Mouse (Mus musculus): ENCODE measurements around the gene Mybpc2.

The Mybpc2 gene

DNA sequence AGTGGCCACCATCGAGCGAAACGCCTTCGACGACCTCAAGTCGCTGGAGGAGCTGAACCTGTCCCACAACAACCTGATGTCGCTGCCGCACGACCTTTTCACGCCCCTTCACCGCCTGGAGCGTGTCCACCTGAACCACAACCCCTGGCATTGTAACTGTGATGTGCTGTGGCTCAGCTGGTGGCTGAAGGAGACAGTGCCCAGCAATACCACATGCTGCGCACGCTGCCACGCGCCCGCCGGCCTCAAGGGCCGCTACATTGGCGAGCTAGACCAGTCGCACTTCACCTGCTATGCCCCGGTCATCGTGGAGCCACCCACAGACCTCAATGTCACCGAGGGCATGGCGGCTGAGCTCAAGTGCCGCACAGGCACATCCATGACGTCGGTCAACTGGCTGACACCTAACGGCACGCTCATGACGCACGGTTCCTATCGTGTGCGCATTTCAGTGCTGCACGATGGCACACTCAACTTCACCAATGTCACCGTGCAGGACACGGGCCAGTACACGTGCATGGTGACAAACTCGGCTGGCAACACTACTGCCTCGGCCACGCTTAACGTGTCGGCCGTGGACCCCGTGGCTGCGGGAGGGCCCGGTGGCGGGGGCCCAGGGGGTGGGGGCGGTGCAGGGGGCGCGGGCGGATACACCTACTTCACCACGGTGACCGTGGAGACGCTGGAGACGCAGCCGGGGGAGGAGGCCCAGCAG, 62.8 kb downstream of the Mybpc2 start:
- no peak for DNase-seq

DNA sequence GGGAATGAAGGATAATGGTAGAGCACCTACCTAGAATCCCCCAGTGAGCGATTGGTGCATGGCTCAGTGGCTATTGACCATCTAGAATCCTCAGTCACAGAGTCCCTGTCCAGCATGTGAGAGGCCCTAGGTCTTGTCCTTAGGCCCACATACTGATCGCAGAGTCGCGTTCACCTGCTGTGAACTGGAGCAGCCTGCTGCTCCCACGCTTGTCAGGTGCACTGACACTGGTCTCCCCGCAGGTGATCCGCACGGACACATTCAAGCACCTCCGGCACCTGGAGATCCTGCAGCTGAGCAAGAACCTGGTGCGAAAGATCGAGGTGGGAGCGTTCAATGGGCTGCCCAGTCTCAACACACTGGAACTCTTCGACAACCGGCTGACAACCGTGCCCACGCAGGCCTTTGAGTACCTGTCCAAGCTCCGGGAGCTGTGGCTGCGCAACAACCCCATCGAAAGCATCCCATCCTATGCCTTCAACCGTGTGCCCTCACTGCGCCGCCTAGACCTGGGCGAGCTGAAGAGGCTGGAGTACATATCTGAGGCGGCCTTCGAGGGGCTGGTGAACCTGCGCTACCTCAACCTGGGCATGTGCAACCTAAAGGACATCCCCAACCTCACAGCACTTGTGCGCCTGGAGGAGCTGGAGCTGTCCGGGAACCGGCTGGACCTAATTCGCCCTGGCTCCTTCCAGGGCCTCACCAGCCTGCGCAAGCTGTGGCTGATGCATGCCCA, 63.5 kb downstream of the Mybpc2 start:
- no peak for DNase-seq

DNA sequence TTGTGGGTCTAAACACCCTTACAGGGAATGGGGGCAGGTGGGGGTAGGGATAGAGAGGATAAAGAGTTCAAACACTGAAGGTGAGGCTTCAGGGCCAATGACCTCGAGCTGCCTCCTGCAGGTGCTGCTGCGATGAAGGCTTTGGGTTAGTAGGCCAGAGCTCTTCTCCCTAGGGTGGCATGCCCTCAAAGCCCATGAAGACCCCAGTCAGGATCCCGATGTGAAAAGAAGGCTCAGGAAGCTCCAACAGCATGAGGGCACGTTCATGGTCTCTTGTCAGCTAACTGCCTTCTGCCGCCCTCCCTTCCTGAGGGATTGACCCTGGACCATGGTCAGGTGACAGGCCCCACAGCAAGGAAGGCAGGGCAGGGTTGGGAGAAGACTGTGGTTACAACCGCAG, 64.4 kb downstream of the Mybpc2 start:
- DNase-seq: no peak

DNA sequence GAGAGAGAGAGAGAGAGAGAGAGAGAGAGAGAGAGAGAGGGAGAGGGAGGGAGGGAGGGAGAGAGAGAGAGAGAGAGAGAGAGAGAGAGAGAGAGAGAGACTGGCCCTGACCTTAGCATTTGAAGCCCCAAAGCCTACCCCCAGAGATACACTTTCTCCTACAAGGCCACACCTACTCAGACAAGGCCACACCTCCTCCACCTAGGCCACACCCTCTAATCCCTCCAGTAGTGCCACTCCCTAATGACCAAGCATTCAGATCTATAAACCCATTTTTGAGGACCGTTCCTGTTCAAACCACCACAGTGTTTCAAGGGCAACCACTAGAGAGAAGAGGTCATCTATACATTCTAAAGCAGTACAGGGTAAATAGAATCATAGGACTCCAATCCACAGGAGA, 68.2 kb downstream of the Mybpc2 start:
- no peak for DNase-seq

DNA sequence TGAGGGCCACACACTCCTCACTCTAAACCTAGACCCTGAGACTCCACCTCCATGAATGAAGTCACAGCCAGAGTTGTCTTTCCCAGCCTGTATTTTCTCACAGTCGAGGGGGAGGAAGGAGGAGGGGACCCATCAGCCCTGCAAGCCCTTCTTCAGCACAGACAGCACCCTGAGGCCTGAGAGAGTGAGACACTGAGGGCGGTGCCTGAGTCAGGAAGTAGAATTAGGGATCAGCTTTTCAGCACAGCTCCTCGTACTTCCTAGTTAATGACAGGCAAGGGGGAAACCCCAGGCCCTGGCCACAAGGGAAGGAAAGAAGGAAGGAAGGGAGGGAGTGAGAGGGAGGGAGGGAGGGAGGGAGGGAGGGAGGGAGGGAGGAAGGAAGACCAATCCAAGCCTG, 71.2 kb downstream of the Mybpc2 start:
- DNase-seq: no peak
